Mouse (Mus musculus): Measurements from ENCODE around the gene Oaf.

Gene Oaf

DNA sequence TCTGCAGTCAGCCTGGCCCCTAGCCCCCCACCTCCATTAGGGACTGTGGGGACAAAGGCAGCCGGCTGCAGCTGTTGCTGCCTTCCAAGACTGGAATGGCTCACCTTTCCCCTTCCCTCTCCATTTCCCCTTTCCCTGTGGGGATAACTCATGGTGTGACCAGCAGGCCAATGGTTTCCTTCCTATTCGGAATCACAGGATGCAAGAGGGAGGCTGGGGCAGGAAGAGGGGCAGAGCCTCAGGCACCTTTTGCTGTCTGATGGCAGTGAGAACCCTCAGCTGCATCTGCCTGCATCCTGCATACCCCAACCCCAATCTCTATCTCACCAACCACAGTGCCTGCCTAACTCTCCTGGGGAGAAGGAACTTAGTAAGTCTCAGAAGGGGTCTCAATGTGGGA lies 14.2 kb downstream of the Oaf start:
- DNase-seq (ENCODE audit: low spot score in 2 of 2): no peak

DNA sequence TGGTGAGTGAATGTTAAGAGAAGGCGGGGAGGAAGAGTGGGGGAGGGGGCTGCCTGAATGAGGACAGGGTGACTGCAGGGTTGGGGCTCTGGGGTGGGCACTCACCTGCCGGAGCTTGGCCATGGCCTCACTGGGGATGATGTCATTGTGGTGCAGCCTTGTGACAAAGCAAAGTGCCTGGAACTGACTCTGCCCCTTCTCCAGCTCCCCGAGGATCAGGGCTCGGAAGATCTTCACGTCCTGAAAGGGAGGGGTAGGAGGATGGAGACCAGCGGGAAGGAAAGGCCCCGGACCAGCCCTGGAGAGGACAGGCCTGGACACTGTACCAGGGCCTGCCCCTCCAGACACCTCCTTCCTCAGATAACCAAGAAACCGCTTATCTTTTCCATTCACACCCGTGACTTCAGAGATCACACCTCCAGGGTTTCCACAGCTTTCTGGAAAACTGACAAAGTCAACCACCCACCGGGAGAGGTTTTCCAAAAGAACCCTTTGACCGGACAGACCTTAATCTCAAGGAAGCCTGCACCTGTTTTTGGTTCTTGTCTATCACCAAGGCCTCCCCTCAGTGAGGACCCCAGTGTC lies 14.8 kb downstream of the Oaf start:
- no peak for DNase-seq (ENCODE audit: low spot score in 2 of 2)

DNA sequence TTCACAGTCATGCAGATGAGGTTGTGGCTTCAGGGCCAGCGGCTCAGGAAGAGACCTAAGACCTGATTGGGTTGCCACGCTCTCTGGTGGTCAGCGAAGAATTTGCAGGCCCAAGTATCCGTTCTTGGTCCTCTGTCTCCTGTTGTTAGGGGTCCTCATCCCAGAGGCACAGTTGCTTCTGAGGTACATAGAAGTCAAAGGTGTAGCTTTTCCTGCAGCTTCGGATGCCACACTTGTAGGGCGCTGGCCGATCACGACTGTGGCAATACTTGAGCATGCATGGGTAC lies 17.3 kb downstream of the Oaf start:
- DNase-seq (ENCODE audit: low spot score in 2 of 2): no peak

DNA sequence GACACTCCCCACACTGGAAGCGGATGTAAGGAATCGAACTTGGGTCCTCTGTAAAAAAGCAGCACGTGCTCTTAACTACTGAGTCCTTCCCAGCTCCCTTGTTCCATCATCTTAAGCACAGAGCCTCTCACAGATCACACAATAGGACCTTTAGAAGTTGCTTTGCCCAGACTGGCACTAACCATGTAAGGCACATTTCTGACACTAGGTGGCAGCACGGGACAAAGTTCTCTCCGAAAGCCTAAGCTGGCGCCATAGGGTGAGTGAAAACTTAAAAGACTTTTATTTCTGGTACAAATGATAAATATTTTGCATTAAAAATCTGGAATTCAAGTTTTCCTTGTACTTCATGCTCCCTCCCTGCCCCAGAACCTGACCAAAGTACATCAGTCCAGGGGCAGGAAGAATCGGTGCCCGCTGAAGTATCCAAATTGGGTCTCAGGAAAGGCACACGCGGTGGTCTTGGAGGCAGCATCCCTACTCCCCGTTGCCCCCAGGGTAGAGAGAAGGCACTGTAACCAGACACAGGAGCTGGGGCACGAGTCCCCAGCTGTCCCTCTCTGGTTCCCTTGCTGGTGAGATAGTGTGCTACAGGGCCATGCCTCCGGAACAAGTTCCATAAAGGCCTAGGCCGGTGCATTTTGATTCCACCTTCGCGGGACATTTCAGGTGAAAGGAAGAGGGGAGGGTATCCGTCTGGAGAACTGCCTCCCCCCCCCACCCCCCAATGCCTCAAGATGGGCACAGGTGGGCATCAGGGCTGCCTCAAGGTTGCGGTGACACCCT lies 17.9 kb downstream of the Oaf start:
- peak; percentile 18 to 47 for DNase-seq (ENCODE audit: low spot score in 2 of 2)

GRCm38 (mm10) chr9:43210771-43211450 lies 28.8 kb downstream of the Oaf start:
- DNase-seq (ENCODE audit: low spot score in 2 of 2): no peak

DNA sequence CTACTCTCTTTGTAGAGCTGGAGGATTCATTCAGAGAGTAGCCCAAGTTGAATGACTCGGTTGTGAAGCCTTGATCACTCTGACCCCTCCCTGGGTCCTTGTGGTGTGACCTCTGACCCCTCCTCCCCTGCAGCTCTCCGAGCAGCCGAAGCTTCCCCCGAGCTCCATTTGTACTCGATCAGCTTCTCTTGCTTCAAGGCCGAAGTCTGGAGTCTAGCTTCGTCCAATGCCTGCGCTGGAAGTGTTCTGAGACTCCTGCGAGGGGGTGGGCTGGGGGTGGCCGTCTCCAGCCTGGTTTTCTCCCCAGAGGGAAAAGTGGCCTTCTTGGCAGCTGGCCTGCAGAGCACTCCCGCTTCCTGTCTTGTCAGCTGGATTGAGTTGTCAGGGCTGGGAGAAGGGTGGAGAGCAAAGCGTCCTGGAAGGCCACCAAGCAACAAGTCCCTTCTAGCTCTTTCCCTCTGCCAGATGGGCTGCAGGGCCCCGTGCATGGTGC lies 29.5 kb downstream of the Oaf start, which contains the start of gene Pou2f3:
Gene Pou2f3 (minus strand): TSS at position 180 of the 493 bp plus-strand sequence.
- DNase-seq (ENCODE audit: low spot score in 2 of 2): no peak

- DNase-seq (ENCODE audit: low spot score in 2 of 2): no peak
Observed at GRCm38 (mm10) chr9:43206022-43206390, 33.7 kb downstream of the Oaf start.

GRCm38 (mm10) chr9:43205343-43206021 lies 34.2 kb downstream of the Oaf start:
- no peak for DNase-seq (ENCODE audit: low spot score in 2 of 2)

- DNase-seq (ENCODE audit: low spot score in 2 of 2): no peak
Observed at GRCm38 (mm10) chr9:43200212-43200611, 39.5 kb downstream of the Oaf start.

DNA sequence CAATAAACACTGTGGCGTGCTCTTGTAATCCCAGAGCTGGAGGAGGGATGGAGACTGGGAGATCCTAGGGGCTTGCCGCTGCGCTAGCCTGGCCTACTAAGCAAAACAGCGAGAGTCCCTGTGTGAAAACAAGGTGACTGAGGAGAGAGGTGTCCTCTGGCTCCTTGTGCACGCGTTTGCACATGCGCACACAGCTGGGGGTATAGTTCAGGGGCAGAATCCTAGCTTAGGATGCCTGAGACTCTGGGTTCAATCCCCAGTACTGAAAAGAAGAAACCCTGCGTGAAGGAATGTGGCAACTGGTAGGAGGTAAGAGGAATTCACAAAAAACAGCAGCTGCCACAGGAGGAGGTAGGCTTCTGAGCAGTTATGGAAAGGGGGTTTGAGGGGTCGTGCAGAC lies 45.7 kb downstream of the Oaf start:
- no peak for DNase-seq (ENCODE audit: low spot score in 2 of 2)

- no peak for DNase-seq (ENCODE audit: low spot score in 2 of 2)
Observed at GRCm38 (mm10) chr9:43191561-43191960, 48.1 kb downstream of the Oaf start.

- DNase-seq (ENCODE audit: low spot score in 2 of 2): no peak
Observed at GRCm38 (mm10) chr9:43189021-43189356, 50.7 kb downstream of the Oaf start.

DNA sequence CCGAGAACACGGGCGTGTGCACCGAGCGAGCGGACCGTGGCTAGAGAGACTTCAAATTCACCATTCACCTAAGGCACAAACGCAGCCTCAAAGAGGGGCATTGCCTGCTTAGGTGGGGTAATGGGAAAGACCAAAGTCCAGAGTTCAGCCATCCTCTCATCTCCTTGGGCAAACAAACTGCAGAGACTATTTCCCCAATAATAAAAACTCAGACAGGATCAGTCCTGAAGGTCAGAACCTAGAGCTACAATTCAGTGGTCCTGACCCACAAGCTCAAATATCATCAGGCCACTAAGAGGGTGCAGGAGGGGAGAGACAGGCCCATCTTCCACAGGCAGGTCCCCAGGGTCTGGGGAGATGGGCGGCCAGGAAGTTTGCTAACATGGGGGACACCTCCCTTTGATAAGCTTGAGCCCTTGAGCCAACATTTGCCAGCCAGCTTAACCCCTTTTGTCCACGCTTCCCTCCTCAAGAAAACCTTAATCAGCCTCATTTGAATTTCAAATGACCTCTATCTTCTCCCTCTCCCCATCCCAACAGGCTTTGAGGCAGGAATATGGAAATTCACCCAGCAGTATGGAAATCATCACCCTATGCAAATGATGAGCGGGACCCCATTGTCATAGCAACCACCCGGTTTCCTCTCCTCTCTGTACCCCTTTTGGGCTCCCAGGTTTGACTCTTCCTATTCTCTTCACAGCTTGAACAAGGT lies 51.2 kb downstream of the Oaf start:
- DNase-seq (ENCODE audit: low spot score in 2 of 2): no peak

DNA sequence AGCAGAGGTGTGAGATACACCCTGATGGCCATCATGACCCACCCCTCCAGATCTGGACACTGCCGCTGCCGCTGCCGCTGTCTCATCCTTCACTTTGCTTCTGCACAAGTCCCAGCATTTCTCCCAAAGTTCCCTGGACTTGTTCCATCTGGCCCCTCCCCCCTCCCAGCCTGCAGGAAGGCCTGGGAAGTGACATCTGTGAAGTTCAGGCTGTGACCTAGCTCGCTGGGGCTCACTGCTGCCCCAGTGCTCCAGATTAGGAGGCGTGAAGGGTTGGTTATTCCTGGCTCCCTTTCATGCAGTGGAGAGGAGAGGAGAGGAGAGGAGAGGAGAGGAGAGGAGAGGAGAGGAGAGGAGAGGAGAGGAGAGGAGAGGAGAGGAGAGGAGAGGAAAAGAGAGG lies 60.1 kb downstream of the Oaf start:
- no peak for DNase-seq (ENCODE audit: low spot score in 2 of 2)

- DNase-seq (ENCODE audit: low spot score in 2 of 2): no peak
Observed at GRCm38 (mm10) chr9:43178172-43178571, 61.5 kb downstream of the Oaf start.

All from natural killer cell, adult 2 months (primary cell).